Mouse (Mus musculus): Measurements from ENCODE around the gene Nbl1. TPM values are rescaled to one million over a fixed set of nuclear protein-coding genes. Genes with fewer than 3 reads are reported as not detected.

The Nbl1 gene
- polyA plus RNA-seq, 1 experiment from 2014 or later = 17.2 TPM

GRCm38 (mm10) chr4:139081270-139081931, 11.4 kb downstream of the Nbl1 start:
- Histone ChIP-seq H3K4me2 (replicated peaks; ENCODE audit: low read depth, low read length) (no peak overlapping the region), H3K36me3 (ENCODE audit: control insufficient read depth, insufficient read depth, low read length) (no peaks in the 10 kb centered on the region), H3K4me1 (replicated peaks; ENCODE audit: control insufficient read depth, insufficient read depth, low read length) (peaks cover 6% of the 10 kb centered on the region; the same call in 1 of the 2 replicates), H3K27ac (ENCODE audit: low read depth, low read length) (no peak overlapping the region), H3K27me3 (ENCODE audit: control insufficient read depth, insufficient read depth, low read length) (peaks cover 13% of the 10 kb centered on the region), H3K4me3 (ENCODE audit: low read depth, low read length) (no peak overlapping the region), H3K9ac (ENCODE audit: low read depth, low read length) (no peak overlapping the region), H3K9me3 (ENCODE audit: control insufficient read depth, low read length) (no peaks in the 10 kb centered on the region)
- DNase-seq (ENCODE audit: low spot score) = no peak
- ATAC-seq (ENCODE audit: low FRiP score) = no peak
- WGBS = 75% methylated on average over 18 of the region's 18 CpGs

GRCm38 (mm10) chr4:139080259-139080658, 12.5 kb downstream of the Nbl1 start:
- H3K9me3 ChIP-seq (ENCODE audit: control insufficient read depth, low read length) = no peaks in the 10 kb centered on the region
- no peak overlapping the region for H3K4me3 ChIP-seq (ENCODE audit: low read depth, low read length)
- peaks cover 8% of the 10 kb centered on the region; the same call in 1 of the 2 replicates for H3K4me1 ChIP-seq (replicated peaks; ENCODE audit: control insufficient read depth, insufficient read depth, low read length)
- H3K4me2 ChIP-seq (replicated peaks; ENCODE audit: low read depth, low read length) = no peak overlapping the region
- peaks cover 25% of the 10 kb centered on the region for H3K27me3 ChIP-seq (ENCODE audit: control insufficient read depth, insufficient read depth, low read length)
- H3K27ac ChIP-seq (ENCODE audit: low read depth, low read length) = no peak overlapping the region
- no peak for ATAC-seq (ENCODE audit: low FRiP score)
- no peak overlapping the region for H3K9ac ChIP-seq (ENCODE audit: low read depth, low read length)
- no peaks in the 10 kb centered on the region for H3K36me3 ChIP-seq (ENCODE audit: control insufficient read depth, insufficient read depth, low read length)
- DNase-seq (ENCODE audit: low spot score) = no peak
- WGBS = 95% methylated on average over 7 of the region's 7 CpGs

- ATAC-seq (ENCODE audit: low FRiP score) (no peak), DNase-seq (ENCODE audit: low spot score) (no peak)
- peaks cover 31% of the 10 kb centered on the region for H3K27me3 ChIP-seq (ENCODE audit: control insufficient read depth, insufficient read depth, low read length)
- no peak overlapping the region for H3K9ac ChIP-seq (ENCODE audit: low read depth, low read length)
- no peak overlapping the region for H3K4me2 ChIP-seq (replicated peaks; ENCODE audit: low read depth, low read length)
- no peaks in the 10 kb centered on the region for H3K36me3 ChIP-seq (ENCODE audit: control insufficient read depth, insufficient read depth, low read length)
- H3K4me3 ChIP-seq (ENCODE audit: low read depth, low read length) = no peak overlapping the region
- no peak overlapping the region for H3K27ac ChIP-seq (ENCODE audit: low read depth, low read length)
- H3K9me3 ChIP-seq (ENCODE audit: control insufficient read depth, low read length) = no peaks in the 10 kb centered on the region
- WGBS = 75% methylated on average over 11 of the region's 11 CpGs
- H3K4me1 ChIP-seq (replicated peaks; ENCODE audit: control insufficient read depth, insufficient read depth, low read length) = peaks cover 8% of the 10 kb centered on the region; the same call in 1 of the 2 replicates
Observed at GRCm38 (mm10) chr4:139079439-139079838, 13.4 kb downstream of the Nbl1 start.

GRCm38 (mm10) chr4:139078726-139079125, 14.1 kb downstream of the Nbl1 start:
- Histone ChIP-seq H3K4me3 (ENCODE audit: low read depth, low read length) (no peak overlapping the region), H3K27ac (ENCODE audit: low read depth, low read length) (no peak overlapping the region), H3K9ac (ENCODE audit: low read depth, low read length) (no peak overlapping the region), H3K4me2 (replicated peaks; ENCODE audit: low read depth, low read length) (no peak overlapping the region), H3K4me1 (replicated peaks; ENCODE audit: control insufficient read depth, insufficient read depth, low read length) (peaks cover 8% of the 10 kb centered on the region; the same call in 1 of the 2 replicates), H3K9me3 (ENCODE audit: control insufficient read depth, low read length) (no peaks in the 10 kb centered on the region), H3K36me3 (ENCODE audit: control insufficient read depth, insufficient read depth, low read length) (no peaks in the 10 kb centered on the region), H3K27me3 (ENCODE audit: control insufficient read depth, insufficient read depth, low read length) (peaks cover 38% of the 10 kb centered on the region)
- no peak for DNase-seq (ENCODE audit: low spot score)
- WGBS = 23% methylated on average over 4 of the region's 4 CpGs
- ATAC-seq (ENCODE audit: low FRiP score) = no peak

GRCm38 (mm10) chr4:139078313-139078712, 14.5 kb downstream of the Nbl1 start:
- Histone ChIP-seq H3K4me1 (replicated peaks; ENCODE audit: control insufficient read depth, insufficient read depth, low read length) (peaks cover 6% of the 10 kb centered on the region; the same call in 1 of the 2 replicates), H3K9me3 (ENCODE audit: control insufficient read depth, low read length) (no peaks in the 10 kb centered on the region)
- ATAC-seq (ENCODE audit: low FRiP score) = no peak

GRCm38 (mm10) chr4:139075915-139076314, 16.9 kb downstream of the Nbl1 start:
- DNase-seq (ENCODE audit: low spot score) = no peak
- peak overlapping the region; percentile 86; the same call in 1 of the 2 replicates for H3K4me2 ChIP-seq (replicated peaks; ENCODE audit: low read depth, low read length)
- no peaks in the 10 kb centered on the region for H3K9me3 ChIP-seq (ENCODE audit: control insufficient read depth, low read length)
- no peak overlapping the region for H3K27ac ChIP-seq (ENCODE audit: low read depth, low read length)
- H3K27me3 ChIP-seq (ENCODE audit: control insufficient read depth, insufficient read depth, low read length) = peaks cover 49% of the 10 kb centered on the region
- H3K36me3 ChIP-seq (ENCODE audit: control insufficient read depth, insufficient read depth, low read length) = no peaks in the 10 kb centered on the region
- WGBS = 21% methylated on average over 5 of the region's 5 CpGs
- H3K9ac ChIP-seq (ENCODE audit: low read depth, low read length) = no peak overlapping the region
- 0 out of 2 replicates have a peak, but pooled peaks cover 2% of the 10 kb centered on the region for H3K4me1 ChIP-seq (replicated peaks; ENCODE audit: control insufficient read depth, insufficient read depth, low read length)
- peak overlapping the region; percentile 38; the same call in 1 of the 2 replicates for H3K4me3 ChIP-seq (ENCODE audit: low read depth, low read length)
- no peak for ATAC-seq (ENCODE audit: low FRiP score)

More at GRCm38 (mm10) chr4:139078313-139078712, 14.5 kb downstream of the Nbl1 start:
- no peak overlapping the region for H3K4me2 ChIP-seq (replicated peaks; ENCODE audit: low read depth, low read length)
- peaks cover 42% of the 10 kb centered on the region for H3K27me3 ChIP-seq (ENCODE audit: control insufficient read depth, insufficient read depth, low read length)
- no peaks in the 10 kb centered on the region for H3K36me3 ChIP-seq (ENCODE audit: control insufficient read depth, insufficient read depth, low read length)
- no peak overlapping the region for H3K9ac ChIP-seq (ENCODE audit: low read depth, low read length)
- H3K4me3 ChIP-seq (ENCODE audit: low read depth, low read length) = no peak overlapping the region
- no peak overlapping the region for H3K27ac ChIP-seq (ENCODE audit: low read depth, low read length)
- WGBS = 49% methylated on average over 2 of the region's 2 CpGs
- DNase-seq (ENCODE audit: low spot score) = peak; percentile 46

GRCm38 (mm10) chr4:139075041-139075711, 17.6 kb downstream of the Nbl1 start, which contains the start of gene Htr6:
Gene Htr6 (minus strand): TSS chr4:139075570.
- ATAC-seq (ENCODE audit: low FRiP score) (no peak), DNase-seq (ENCODE audit: low spot score) (peak; percentile 37)
- Histone ChIP-seq H3K4me3 (ENCODE audit: low read depth, low read length) (peak within 1 kb of the TSS; percentile 38), H3K27me3 (ENCODE audit: control insufficient read depth, insufficient read depth, low read length) (peaks cover 49% of the 10 kb centered on the region), H3K9ac (ENCODE audit: low read depth, low read length) (peak within 1 kb of the TSS; percentile 40; the same call in 1 of the 2 replicates), H3K4me2 (replicated peaks; ENCODE audit: low read depth, low read length) (peak within 1 kb of the TSS; percentile 86), H3K27ac (ENCODE audit: low read depth, low read length) (no peak within 1 kb of the TSS), H3K36me3 (ENCODE audit: control insufficient read depth, insufficient read depth, low read length) (no peaks in the 10 kb centered on the region), H3K4me1 (replicated peaks; ENCODE audit: control insufficient read depth, insufficient read depth, low read length) (0 out of 2 replicates have a peak, but pooled peaks cover 2% of the 10 kb centered on the region), H3K9me3 (ENCODE audit: control insufficient read depth, low read length) (no peaks in the 10 kb centered on the region)
- under 1% methylated on average over 61 of the region's 77 CpGs for WGBS

GRCm38 (mm10) chr4:139074060-139074459, 18.7 kb downstream of the Nbl1 start:
- ATAC-seq (ENCODE audit: low FRiP score) (no peak), DNase-seq (ENCODE audit: low spot score) (no peak)
- Histone ChIP-seq H3K4me3 (ENCODE audit: low read depth, low read length) (no peak overlapping the region), H3K36me3 (ENCODE audit: control insufficient read depth, insufficient read depth, low read length) (no peaks in the 10 kb centered on the region), H3K27ac (ENCODE audit: low read depth, low read length) (no peak overlapping the region), H3K4me2 (replicated peaks; ENCODE audit: low read depth, low read length) (peak overlapping the region; percentile 86; the same call in 1 of the 2 replicates), H3K4me1 (replicated peaks; ENCODE audit: control insufficient read depth, insufficient read depth, low read length) (0 out of 2 replicates have a peak, but pooled peaks cover 2% of the 10 kb centered on the region), H3K9me3 (ENCODE audit: control insufficient read depth, low read length) (no peaks in the 10 kb centered on the region), H3K27me3 (ENCODE audit: control insufficient read depth, insufficient read depth, low read length) (peaks cover 49% of the 10 kb centered on the region), H3K9ac (ENCODE audit: low read depth, low read length) (no peak overlapping the region)
- 16% methylated on average over 29 of the region's 29 CpGs for WGBS
